Mouse (Mus musculus) megakaryocyte, embryonic 14.5 days (primary cell): ENCODE data around the gene Islr. TPM values are rescaled to one million over a fixed set of nuclear protein-coding genes. Genes with fewer than 3 reads are reported as not detected.

Source experiments
- H3K27me3 ChIP-seq: replicated peaks from 2 replicates; pipeline ENCODE3; 2012; ENCODE audit warnings: inconsistent platforms
- H3K36me3 ChIP-seq: replicated peaks from 2 replicates; pipeline ENCODE3; 2012; ENCODE audit warnings: low read length, inconsistent platforms, mixed read lengths
- H3K4me1 ChIP-seq: 2 replicates; pipeline ENCODE4 v1.6.1; 2012; ENCODE audit warnings: inconsistent platforms
- H3K4me3 ChIP-seq: replicated peaks from 2 replicates; pipeline ENCODE3; 2012; ENCODE audit warnings: moderate library complexity, mild to moderate bottlenecking, inconsistent platforms
- H3K9me3 ChIP-seq: 2 replicates; pipeline ENCODE4 v1.6.1; 2012; ENCODE audit warnings: inconsistent platforms
- FLI1 ChIP-seq: IDR thresholded peaks from 2 replicates; pipeline ENCODE4 v1.6.1; 2012; ENCODE audit warnings: low read length, inconsistent platforms, mixed read lengths
- GATA1 ChIP-seq: IDR thresholded peaks from 3 replicates; pipeline ENCODE4 v1.6.1; 2012; ENCODE audit warnings: mixed read lengths, low read length, inconsistent platforms, borderline replicate concordance
- polyA plus RNA-seq: library from polyadenylated mRNA; stranded (reverse); fragments of >175 nt; gene quantifications from 2 replicates; pipeline ENCODE4 v1.2.3, GENCODE M21; 2012; ENCODE audit warnings: low replicate concordance; ENCODE audit not compliant: insufficient read depth

Gene Islr
- polyA plus RNA-seq, 1 experiment: 0.07 TPM

DNA sequence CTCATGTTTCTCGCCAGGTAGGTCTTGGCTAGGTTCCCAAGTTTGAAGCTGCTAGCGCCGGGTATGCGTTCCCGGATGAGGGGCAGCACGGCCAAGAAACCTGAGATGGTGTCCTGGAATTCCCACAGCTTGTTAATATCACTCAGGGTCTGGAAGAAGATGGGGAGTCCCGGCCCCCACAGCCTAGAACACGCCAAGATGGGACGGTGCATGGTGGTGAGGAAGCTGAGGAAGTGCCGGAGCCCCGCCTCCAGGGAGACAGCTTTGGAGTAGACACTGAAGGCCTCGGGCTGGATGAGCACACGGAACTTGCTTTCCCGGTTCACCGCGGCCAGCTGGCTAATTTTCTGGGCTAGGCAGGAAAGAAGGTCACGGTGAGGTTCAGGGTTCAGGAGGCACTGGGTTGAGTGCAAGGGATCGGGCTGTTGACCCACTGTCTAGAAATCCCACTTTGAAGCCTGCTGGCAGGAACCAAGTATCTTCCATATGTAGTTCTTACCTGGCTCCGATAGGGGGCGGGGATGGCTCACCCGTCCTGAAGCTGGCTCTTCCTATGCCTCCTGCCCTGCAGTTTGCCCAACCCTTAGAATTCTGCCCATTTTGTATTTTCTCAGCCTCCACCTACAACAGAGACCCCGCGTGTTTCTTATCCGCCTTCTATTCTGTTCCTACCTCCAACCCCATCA lies 16.3 kb upstream of the Islr start:
- Histone ChIP-seq H3K27me3 (peaks cover 7% of the 10 kb centered on the region), H3K4me1 (peaks cover 11% of the 10 kb centered on the region), H3K9me3 (no peaks in the 10 kb centered on the region), H3K36me3 (peaks cover 81% of the 10 kb centered on the region), H3K4me3 (no peak overlapping the region)
- TF ChIP-seq FLI1: no peak
- TF ChIP-seq GATA1: no peak

DNA sequence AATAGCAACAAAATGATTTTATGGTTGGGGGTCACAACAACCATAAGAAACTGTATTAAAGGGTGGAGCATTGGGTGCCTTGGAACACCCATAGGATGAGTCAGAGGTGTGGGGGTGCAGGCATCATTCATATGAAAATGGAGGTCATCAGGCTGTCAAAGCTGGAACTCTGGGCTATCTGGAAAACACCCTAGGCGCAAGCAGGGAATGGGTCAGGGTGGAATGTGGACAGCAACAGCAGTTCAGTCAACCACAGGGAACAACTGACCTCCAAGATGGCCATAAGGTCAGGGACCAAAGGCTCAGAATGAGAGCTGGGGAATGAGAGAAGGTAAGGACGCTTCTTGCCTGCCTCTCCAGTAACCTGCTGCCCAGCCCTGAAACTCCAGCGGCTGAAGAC lies 14.4 kb upstream of the Islr start:
- TF ChIP-seq GATA1: no peak
- no peak for TF ChIP-seq FLI1
- H3K9me3 ChIP-seq: no peaks in the 10 kb centered on the region
- peaks cover 13% of the 10 kb centered on the region for H3K27me3 ChIP-seq
- no peak overlapping the region for H3K4me3 ChIP-seq
- H3K4me1 ChIP-seq: peaks cover 24% of the 10 kb centered on the region
- H3K36me3 ChIP-seq: peaks cover 63% of the 10 kb centered on the region

- peaks cover 31% of the 10 kb centered on the region for H3K27me3 ChIP-seq
- peaks cover 42% of the 10 kb centered on the region for H3K36me3 ChIP-seq
- no peak overlapping the region for H3K4me3 ChIP-seq
- no peak for TF ChIP-seq FLI1
- no peak for TF ChIP-seq GATA1
- peaks cover 35% of the 10 kb centered on the region for H3K4me1 ChIP-seq
- H3K9me3 ChIP-seq: no peaks in the 10 kb centered on the region
These were observed 12.3 kb upstream of the Islr start for GRCm38 (mm10) chr9:58216402-58216801.

DNA sequence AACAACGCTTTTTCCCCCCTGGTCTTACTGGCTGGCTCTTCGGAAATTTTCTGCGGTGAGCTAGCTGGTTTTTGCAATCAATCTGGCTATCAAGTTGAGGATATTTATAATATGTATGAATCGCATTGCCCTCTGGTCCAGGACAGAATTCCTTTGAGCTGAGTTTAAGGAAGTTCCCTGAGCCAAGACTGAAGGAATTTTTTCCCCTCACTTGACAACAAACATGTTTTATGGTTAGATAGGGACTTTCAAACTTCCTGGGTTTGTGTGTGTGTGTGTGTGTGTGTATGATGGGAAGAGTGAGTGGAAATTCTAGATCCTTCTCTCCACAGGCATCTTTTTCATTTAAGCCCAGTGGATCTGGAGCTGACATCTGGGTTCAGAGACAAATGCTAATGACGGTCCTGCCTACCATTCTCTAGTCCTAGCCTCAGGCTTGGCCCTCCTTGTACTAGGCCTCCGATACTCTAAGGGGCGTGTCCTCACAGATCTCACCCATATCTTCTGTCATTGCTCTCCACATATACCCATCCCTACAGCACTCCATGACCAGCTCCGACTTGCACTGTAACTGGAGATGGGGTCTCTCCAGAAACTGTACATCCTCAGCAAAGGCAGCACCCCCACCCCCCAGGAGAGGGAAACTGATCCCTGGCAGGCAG lies 10.5 kb upstream of the Islr start:
- no peaks in the 10 kb centered on the region for H3K9me3 ChIP-seq
- H3K27me3 ChIP-seq: peaks cover 35% of the 10 kb centered on the region
- no peak overlapping the region for H3K4me3 ChIP-seq
- no peak for TF ChIP-seq FLI1
- no peak for TF ChIP-seq GATA1
- peaks cover 24% of the 10 kb centered on the region for H3K36me3 ChIP-seq
- peaks cover 51% of the 10 kb centered on the region for H3K4me1 ChIP-seq

GRCm38 (mm10) chr9:58213865-58214264 lies 9.8 kb upstream of the Islr start:
- no peaks in the 10 kb centered on the region for H3K9me3 ChIP-seq
- H3K4me3 ChIP-seq: no peak overlapping the region
- H3K27me3 ChIP-seq: peaks cover 36% of the 10 kb centered on the region
- peaks cover 16% of the 10 kb centered on the region for H3K36me3 ChIP-seq
- TF ChIP-seq FLI1 (no peak), GATA1 (no peak)
- peaks cover 55% of the 10 kb centered on the region for H3K4me1 ChIP-seq

DNA sequence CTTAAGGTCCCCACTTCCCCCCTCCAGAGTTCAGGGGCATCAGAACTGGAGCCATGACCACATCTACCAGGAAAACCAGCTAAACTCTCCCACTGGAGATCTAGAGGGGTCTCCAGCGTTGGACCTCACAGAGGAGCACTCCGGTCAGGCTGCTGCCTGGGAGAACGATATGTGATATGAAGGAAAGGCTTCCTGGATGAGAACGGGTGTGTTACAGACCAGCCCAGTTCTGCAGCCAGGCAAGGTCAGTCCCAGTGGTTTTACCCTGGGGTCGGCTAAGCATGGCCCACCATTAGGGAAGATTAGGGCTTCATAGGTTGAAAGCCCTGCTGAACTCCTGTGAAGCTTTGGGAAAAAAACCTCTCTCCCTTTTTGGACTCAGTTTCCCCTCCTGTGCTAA lies 9.3 kb upstream of the Islr start:
- Histone ChIP-seq H3K27me3 (peaks cover 36% of the 10 kb centered on the region), H3K36me3 (peaks cover 11% of the 10 kb centered on the region), H3K4me1 (peaks cover 55% of the 10 kb centered on the region), H3K9me3 (no peaks in the 10 kb centered on the region), H3K4me3 (no peak overlapping the region)
- TF ChIP-seq FLI1: no peak
- TF ChIP-seq GATA1: no peak

GRCm38 (mm10) chr9:58210304-58210627 lies 6.2 kb upstream of the Islr start:
- H3K4me3 ChIP-seq: no peak overlapping the region
- H3K36me3 ChIP-seq: no peaks in the 10 kb centered on the region
- H3K27me3 ChIP-seq: peaks cover 52% of the 10 kb centered on the region
- no peaks in the 10 kb centered on the region for H3K9me3 ChIP-seq
- TF ChIP-seq FLI1 (no peak), GATA1 (no peak)
- peaks cover 54% of the 10 kb centered on the region for H3K4me1 ChIP-seq

DNA sequence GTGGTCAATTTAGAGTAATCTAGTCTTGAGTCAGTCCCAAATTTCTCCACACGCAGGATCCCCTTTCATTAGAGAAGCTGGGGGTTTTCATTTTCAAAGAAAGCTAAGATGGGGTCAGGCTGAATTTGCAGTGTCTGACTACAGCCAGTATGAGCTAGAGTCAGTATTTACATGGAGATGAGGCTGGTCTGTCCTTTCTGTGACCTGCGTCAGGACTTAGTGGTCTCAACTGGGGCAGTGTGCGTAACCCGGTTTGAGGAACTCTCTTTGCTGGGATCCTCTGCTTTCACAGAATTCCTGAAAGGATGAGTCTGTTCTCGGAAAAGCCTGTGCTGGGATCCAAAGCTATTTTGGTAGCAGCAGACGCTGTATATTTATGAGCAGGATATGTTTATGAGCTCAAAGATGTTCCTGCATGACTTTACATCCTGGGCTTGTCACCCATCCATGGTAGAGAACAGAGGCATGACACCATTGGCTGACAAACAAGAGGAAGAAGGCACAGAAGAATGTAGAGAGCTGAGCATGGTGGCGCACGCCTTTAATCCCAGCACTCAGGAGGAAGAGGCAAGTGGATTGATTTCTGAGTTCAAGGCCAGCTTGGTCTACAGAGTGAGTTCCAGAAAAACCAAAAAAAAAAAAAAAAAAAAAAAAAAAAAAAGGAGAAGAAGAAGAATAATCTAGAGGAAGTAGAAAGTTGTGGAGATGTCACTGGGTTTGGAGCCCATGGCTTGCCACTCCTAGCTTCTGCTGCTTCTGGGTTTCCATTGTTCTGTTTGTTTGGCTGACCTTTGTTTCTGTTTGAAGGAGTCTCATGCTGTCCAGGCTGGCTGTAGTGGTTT lies 5.6 kb upstream of the Islr start:
- Histone ChIP-seq H3K9me3 (no peaks in the 10 kb centered on the region), H3K4me3 (no peak overlapping the region), H3K27me3 (peaks cover 58% of the 10 kb centered on the region), H3K4me1 (peaks cover 52% of the 10 kb centered on the region), H3K36me3 (no peaks in the 10 kb centered on the region)
- TF ChIP-seq FLI1 (no peak), GATA1 (no peak)

DNA sequence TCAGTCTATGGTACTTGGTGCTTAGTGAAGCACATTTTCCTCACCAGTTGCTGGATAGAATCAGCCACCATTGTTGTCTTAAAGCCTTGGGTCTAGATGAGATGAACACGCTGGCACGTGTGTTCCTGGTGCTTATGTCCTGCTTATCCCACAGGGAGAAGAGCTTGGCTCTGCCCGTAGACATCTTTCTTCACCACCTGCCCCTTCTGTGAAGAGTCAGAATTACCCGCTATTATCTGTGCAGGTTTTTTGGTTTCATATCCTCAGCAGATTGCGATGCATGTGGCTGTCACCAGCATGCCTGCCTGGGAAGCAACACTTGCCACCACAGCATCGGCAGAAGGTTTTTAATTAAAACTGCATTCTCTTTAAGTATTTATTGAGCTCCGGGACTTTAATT lies 1.9 kb upstream of the Islr start:
- Histone ChIP-seq H3K36me3 (no peaks in the 10 kb centered on the region), H3K4me1 (peaks cover 43% of the 10 kb centered on the region), H3K9me3 (no peaks in the 10 kb centered on the region), H3K4me3 (no peak overlapping the region), H3K27me3 (peaks cover 72% of the 10 kb centered on the region)
- TF ChIP-seq FLI1: no peak
- TF ChIP-seq GATA1: no peak

DNA sequence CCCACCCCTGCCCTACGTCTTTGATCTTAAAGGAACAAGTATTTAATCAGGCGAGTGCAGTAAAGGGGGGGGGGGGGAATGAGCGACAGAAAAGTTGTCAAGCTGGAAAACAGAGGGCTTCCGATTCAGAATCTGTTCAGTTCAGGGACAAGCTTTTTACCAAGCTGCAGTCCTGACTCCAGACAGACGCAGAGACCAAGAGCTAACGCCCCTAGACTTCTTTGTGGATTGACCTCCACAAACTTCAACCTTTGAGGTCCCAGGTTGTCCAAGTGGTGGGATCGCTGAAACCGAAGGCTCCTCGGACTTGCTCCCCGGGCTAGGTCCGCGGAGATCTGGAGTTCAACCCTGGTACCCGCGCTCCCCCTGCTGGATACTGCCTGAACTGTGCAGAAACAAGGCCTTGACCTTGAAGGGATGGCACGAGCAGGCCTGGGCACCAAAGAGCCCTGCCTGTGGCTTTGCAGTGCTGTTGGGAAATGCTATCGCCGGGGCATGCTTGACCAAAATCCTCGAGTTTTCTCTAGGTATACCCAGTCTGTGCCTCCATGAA lies 418 bp upstream of the Islr start:
- Histone ChIP-seq H3K9me3 (no peaks in the 10 kb centered on the region), H3K36me3 (no peaks in the 10 kb centered on the region), H3K27me3 (peaks cover 82% of the 10 kb centered on the region), H3K4me1 (peaks cover 35% of the 10 kb centered on the region), H3K4me3 (peak overlapping the region; percentile 90)
- TF ChIP-seq FLI1: no peak
- no peak for TF ChIP-seq GATA1
